Mouse (Mus musculus): Measurements from ENCODE around the gene Mcur1.

DNA sequence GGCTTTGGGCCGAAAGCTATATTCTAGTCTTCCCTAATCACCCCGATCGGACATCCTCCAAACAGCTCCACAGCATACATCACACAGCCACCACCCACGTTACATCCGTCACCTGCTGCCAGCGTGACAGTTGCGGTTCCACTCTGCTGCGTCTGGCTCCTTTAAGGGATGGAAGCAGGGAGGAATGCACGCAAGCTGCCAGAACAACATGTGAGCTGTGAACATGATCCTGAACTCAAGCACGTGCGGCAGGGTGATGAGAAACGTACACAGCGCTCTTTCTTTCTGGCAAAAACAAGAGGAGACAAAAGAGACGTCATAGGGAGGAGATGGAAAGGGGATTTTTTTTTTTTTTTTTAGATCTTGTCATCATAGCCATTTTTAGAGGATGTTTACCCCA, 61.1 kb downstream of the Mcur1 start:
- TF ChIP-seq CTCF (IDR thresholded peaks at IDR 0.05; ENCODE audit: low read depth, low read length), result no peak
- TF ChIP-seq POLR2A (IDR thresholded peaks at IDR 0.05; ENCODE audit: borderline replicate concordance, low read depth, low read length), result no peak
